9 mouse cellular contexts compared by ENCODE assay signal in genomic region chr9:40191086-40191876, GRCm38 (mm10). TPM values are rescaled to one million over a fixed set of nuclear protein-coding genes. Genes with fewer than 3 reads are reported as not detected.
A peak's percentile ranks its signal among the peaks of the same experiment; 100 is the strongest.
DNase-seq lines count a peak whose midpoint lies in the region; ATAC-seq and TF ChIP-seq lines count a peak whose summit lies in the region.
"Had no signal": no experiment of that assay in that cellular context is flagged by ENCODE, and none has a peak within 500 bp of the region (broad histone marks: within the 10 kb centered on the region; RNA-seq: fewer than 3 reads in every experiment).

No protein-coding gene starts in this region.

- WGBS in heart, embryonic 14.5 days = 83% methylated on average over 9 of the region's 9 CpGs
- WGBS in macrophage (ENCODE audit: missing documents) = 90% methylated on average over 8 of the region's 9 CpGs

- H3K36me3 ChIP-seq in E14TG2a.4 (ENCODE audit: insufficient read depth, low read length) (peaks cover 70% of the 10 kb centered on the region), macrophage (ENCODE audit: inconsistent target) (no peaks in the 10 kb centered on the region)
- no peaks in the 10 kb centered on the region for H3K36me3 ChIP-seq in heart, embryonic 14.5 days (ENCODE audit: control insufficient read depth, insufficient read depth, low read length)

- TF ChIP-seq CTCF in E14TG2a.4 (conservative IDR thresholded peaks at IDR 0.05; ENCODE audit: low read length) = no peak

- no peaks in the 10 kb centered on the region for H3K9me3 ChIP-seq in E14TG2a.4 (ENCODE audit: low read length)
- H3K9me3 ChIP-seq in heart, embryonic 14.5 days (ENCODE audit: control insufficient read depth, low read length) = no peaks in the 10 kb centered on the region

- peaks cover 39% of the 10 kb centered on the region for H3K4me1 ChIP-seq in E14TG2a.4 (replicated peaks; ENCODE audit: low read depth, low read length)
- H3K4me1 ChIP-seq in heart, embryonic 14.5 days (ENCODE audit: control insufficient read depth in 2 of 2, insufficient read depth in 2 of 2, low read length in 2 of 2) = peaks cover 2 to 11% of the 10 kb centered on the region in 2 experiments; a peak in 3 of 4 replicates

- H3K9ac ChIP-seq in heart, embryonic 14.5 days (ENCODE audit: low read length) = peak overlapping the region; percentile 87

- H3K27me3 ChIP-seq in E14TG2a.4 (ENCODE audit: insufficient read depth, low read length) = no peaks in the 10 kb centered on the region
- no peaks in the 10 kb centered on the region for H3K27me3 ChIP-seq in heart, embryonic 14.5 days (ENCODE audit: control insufficient read depth, insufficient read depth, low read length)

- peaks cover 25% of the 10 kb centered on the region for H3K79me2 ChIP-seq in macrophage (ENCODE audit: inconsistent target)

- ATAC-seq in heart, embryonic 14.5 days (ENCODE audit: insufficient number of reproducible peaks, insufficient read depth, low FRiP score, low read depth) = no peak
- no peak for ATAC-seq in megakaryocyte-erythroid progenitor cell, adult 5-6 weeks (replicated peaks; ENCODE audit: low FRiP score, low TSS enrichment, poor library complexity, severe bottlenecking)

- peak overlapping the region; percentile 96 for H3K4me2 ChIP-seq in heart, embryonic 14.5 days (ENCODE audit: low read length)

- DNase-seq in embryo, embryonic 10 days (ENCODE audit: low spot score) = peak; percentile 6
- DNase-seq in embryo, embryonic 9.5 days (ENCODE audit: extremely low spot score) = no peak
- no peak for DNase-seq in urinary bladder, postnatal 14 days (ENCODE audit: low spot score)
- no peak for DNase-seq in thymus, postnatal 4 days

- peak overlapping the region; percentile 62 to 79; a peak in 1 of 4 replicates for H3K27ac ChIP-seq in heart, embryonic 14.5 days (replicated peaks in 1 of 2; ENCODE audit: control insufficient read depth in 1 of 2, insufficient read depth in 1 of 2, low read depth in 2 of 2, low read length in 2 of 2)
- 0 out of 2 replicates have a peak overlapping the region, but pooled peaks have one; percentile 19 for H3K27ac ChIP-seq in macrophage

- H3K4me3 ChIP-seq in E14TG2a.4 (replicated peaks; ENCODE audit: low read length) = peak overlapping the region; percentile 85
- peak overlapping the region; percentile 81 to 87; a peak in 3 of 4 replicates for H3K4me3 ChIP-seq in heart, embryonic 14.5 days (ENCODE audit: control insufficient read depth in 1 of 2, insufficient read depth in 1 of 2, low read depth in 1 of 2, low read length in 2 of 2)
- peak overlapping the region; percentile 50 for H3K4me3 ChIP-seq in macrophage (ENCODE audit: inconsistent target)

RNA-seq across cellular contexts. Expression of gene Zfp202, which starts 0.8 kb away (rescaled TPM):
- polyA plus RNA-seq in heart, embryonic 14.5 days (2014; fragmentation: Nextera tagmentation; extraction: Ambion mirVana) = 3.3 TPM in 2 replicates
- total RNA-seq in macrophage (2018; cell fraction: chromatin; rRNA removed) = 10 to 100 TPM in 15 of 26 experiments, 1 to 10 TPM in 11; 5.4 to 25.9 (median 14.5) TPM
- total RNA-seq in macrophage (2018; cell fraction: cytosol; rRNA removed) = 1 to 10 TPM; 1.0 to 4.5 (median 2.9) TPM
- 10 to 100 TPM in 11 of 26 experiments, 1 to 10 TPM in 15; 3.2 to 19.4 (median 6.8) TPM for total RNA-seq in macrophage (2018; cell fraction: nucleus; rRNA removed)
- 3.4 to 4.8 TPM (median 4.1 TPM) in 3 replicates for polyA plus RNA-seq in macrophage (2018)
- total RNA-seq in megakaryocyte-erythroid progenitor cell, adult 5-6 weeks (2014; fragmentation: Nextera tagmentation) = 5.2 and 6.4 TPM in 2 replicates
- 2.2 and 5.1 TPM in 2 replicates for total RNA-seq in megakaryocyte-erythroid progenitor cell, adult 5-6 weeks (2017)

RNA-seq across cellular contexts. Expression of gene Olfr986, which starts 10.6 kb away (rescaled TPM):
- polyA plus RNA-seq in heart, embryonic 14.5 days (2014; fragmentation: Nextera tagmentation; extraction: Ambion mirVana) = not detected in 2 replicates
- 1 to 10 TPM in 5 of 26 experiments, under 1 TPM in 16, not detected in 5; 0.26 to 2.2 (median 0.62) TPM for total RNA-seq in macrophage (2018; cell fraction: chromatin; rRNA removed)
- under 1 TPM in 2 of 26 experiments, not detected in 24; 0.04 to 0.07 TPM for total RNA-seq in macrophage (2018; cell fraction: cytosol; rRNA removed)
- under 1 TPM in 17 of 26 experiments, not detected in 9; 0.16 to 0.75 (median 0.28) TPM for total RNA-seq in macrophage (2018; cell fraction: nucleus; rRNA removed)
- polyA plus RNA-seq in macrophage (2018) = not detected in 3 replicates
- total RNA-seq in megakaryocyte-erythroid progenitor cell, adult 5-6 weeks (2014; fragmentation: Nextera tagmentation) = not detected in 2 replicates
- total RNA-seq in megakaryocyte-erythroid progenitor cell, adult 5-6 weeks (2017) = not detected in 2 replicates
- polyA plus RNA-seq: gonadal fat pad, adult 2 months had no signal

RNA-seq across cellular contexts. Expression of gene Tmem225, which starts 43.4 kb away (rescaled TPM):
- polyA plus RNA-seq in heart, embryonic 14.5 days (2014; fragmentation: Nextera tagmentation; extraction: Ambion mirVana) = not detected in 2 replicates
- not detected for total RNA-seq in macrophage (2018; cell fraction: chromatin; rRNA removed)
- not detected for total RNA-seq in macrophage (2018; cell fraction: cytosol; rRNA removed)
- total RNA-seq in macrophage (2018; cell fraction: nucleus; rRNA removed) = not detected
- not detected in 3 replicates for polyA plus RNA-seq in macrophage (2018)
- not detected in 2 replicates for total RNA-seq in megakaryocyte-erythroid progenitor cell, adult 5-6 weeks (2014; fragmentation: Nextera tagmentation)
- total RNA-seq in megakaryocyte-erythroid progenitor cell, adult 5-6 weeks (2017) = not detected in 2 replicates
- polyA plus RNA-seq: gonadal fat pad, adult 2 months had no signal
